Mouse (Mus musculus): Measurements from ENCODE around the gene Scfd2. TPM values are rescaled to one million over a fixed set of nuclear protein-coding genes. Genes with fewer than 3 reads are reported as not detected.

Gene Scfd2
- polyA plus RNA-seq, 1 experiment: 0.18 TPM

- Histone ChIP-seq H3K27me3 (ENCODE audit: control insufficient read depth) (peaks cover 37% of the 10 kb centered on the region), H3K36me3 (ENCODE audit: control insufficient read depth) (no peaks in the 10 kb centered on the region), H3K9me3 (ENCODE audit: control insufficient read depth, low read length) (no peaks in the 10 kb centered on the region), H3K4me1 (ENCODE audit: control insufficient read depth) (peaks cover 10% of the 10 kb centered on the region), H3K4me3 (replicated peaks) (no peak overlapping the region)
- TF ChIP-seq GATA1 (IDR thresholded peaks at IDR 0.05; ENCODE audit: low read length) (no peak), TAL1 (IDR thresholded peaks at IDR 0.05; ENCODE audit: low read length) (no peak)
Observed at GRCm38 (mm10) chr5:74189484-74190160, 341.9 kb downstream of the Scfd2 start.

GRCm38 (mm10) chr5:74188886-74189285 lies 342.7 kb downstream of the Scfd2 start:
- Histone ChIP-seq H3K4me1 (ENCODE audit: control insufficient read depth) (peaks cover 3% of the 10 kb centered on the region; the same call in 1 of the 2 replicates), H3K27me3 (ENCODE audit: control insufficient read depth) (peaks cover 30% of the 10 kb centered on the region), H3K36me3 (ENCODE audit: control insufficient read depth) (no peaks in the 10 kb centered on the region), H3K9me3 (ENCODE audit: control insufficient read depth, low read length) (no peaks in the 10 kb centered on the region), H3K4me3 (replicated peaks) (no peak overlapping the region)
- TF ChIP-seq TAL1 (IDR thresholded peaks at IDR 0.05; ENCODE audit: low read length) (no peak), GATA1 (IDR thresholded peaks at IDR 0.05; ENCODE audit: low read length) (no peak)

- Histone ChIP-seq H3K27me3 (ENCODE audit: control insufficient read depth) (peaks cover 23% of the 10 kb centered on the region), H3K36me3 (ENCODE audit: control insufficient read depth) (no peaks in the 10 kb centered on the region), H3K4me3 (replicated peaks) (no peak overlapping the region), H3K4me1 (ENCODE audit: control insufficient read depth) (no peaks in the 10 kb centered on the region), H3K9me3 (ENCODE audit: control insufficient read depth, low read length) (no peaks in the 10 kb centered on the region)
- TF ChIP-seq TAL1 (IDR thresholded peaks at IDR 0.05; ENCODE audit: low read length): no peak
- no peak for TF ChIP-seq GATA1 (IDR thresholded peaks at IDR 0.05; ENCODE audit: low read length)
Observed at GRCm38 (mm10) chr5:74188076-74188475, 343.5 kb downstream of the Scfd2 start.

GRCm38 (mm10) chr5:74184607-74185006 lies 347.0 kb downstream of the Scfd2 start:
- no peak for TF ChIP-seq TAL1 (IDR thresholded peaks at IDR 0.05; ENCODE audit: low read length)

GRCm38 (mm10) chr5:74183118-74183517 lies 348.4 kb downstream of the Scfd2 start:
- H3K27me3 ChIP-seq (ENCODE audit: control insufficient read depth): no peaks in the 10 kb centered on the region
- H3K9me3 ChIP-seq (ENCODE audit: control insufficient read depth, low read length): no peaks in the 10 kb centered on the region
- H3K4me3 ChIP-seq (replicated peaks): no peak overlapping the region
- TF ChIP-seq TAL1 (IDR thresholded peaks at IDR 0.05; ENCODE audit: low read length) (no peak), GATA1 (IDR thresholded peaks at IDR 0.05; ENCODE audit: low read length) (no peak)
- no peaks in the 10 kb centered on the region for H3K4me1 ChIP-seq (ENCODE audit: control insufficient read depth)
- no peaks in the 10 kb centered on the region for H3K36me3 ChIP-seq (ENCODE audit: control insufficient read depth)

More at GRCm38 (mm10) chr5:74184607-74185006, 347.0 kb downstream of the Scfd2 start:
- H3K27me3 ChIP-seq (ENCODE audit: control insufficient read depth): no peaks in the 10 kb centered on the region
- H3K36me3 ChIP-seq (ENCODE audit: control insufficient read depth): no peaks in the 10 kb centered on the region
- no peak overlapping the region for H3K4me3 ChIP-seq (replicated peaks)
- no peaks in the 10 kb centered on the region for H3K9me3 ChIP-seq (ENCODE audit: control insufficient read depth, low read length)
- no peaks in the 10 kb centered on the region for H3K4me1 ChIP-seq (ENCODE audit: control insufficient read depth)

- Histone ChIP-seq H3K4me1 (ENCODE audit: control insufficient read depth) (no peaks in the 10 kb centered on the region), H3K36me3 (ENCODE audit: control insufficient read depth) (no peaks in the 10 kb centered on the region), H3K4me3 (replicated peaks) (no peak overlapping the region), H3K9me3 (ENCODE audit: control insufficient read depth, low read length) (no peaks in the 10 kb centered on the region), H3K27me3 (ENCODE audit: control insufficient read depth) (no peaks in the 10 kb centered on the region; the same call in 1 of the 2 replicates)
- TF ChIP-seq GATA1 (IDR thresholded peaks at IDR 0.05; ENCODE audit: low read length) (no peak), TAL1 (IDR thresholded peaks at IDR 0.05; ENCODE audit: low read length) (no peak)
Observed at GRCm38 (mm10) chr5:74180216-74180615, 351.3 kb downstream of the Scfd2 start.

- no peaks in the 10 kb centered on the region for H3K36me3 ChIP-seq (ENCODE audit: control insufficient read depth)
- no peaks in the 10 kb centered on the region for H3K9me3 ChIP-seq (ENCODE audit: control insufficient read depth, low read length)
- no peak overlapping the region for H3K4me3 ChIP-seq (replicated peaks)
- H3K27me3 ChIP-seq (ENCODE audit: control insufficient read depth): peaks cover 5% of the 10 kb centered on the region
- H3K4me1 ChIP-seq (ENCODE audit: control insufficient read depth): no peaks in the 10 kb centered on the region
- TF ChIP-seq GATA1 (IDR thresholded peaks at IDR 0.05; ENCODE audit: low read length) (no peak), TAL1 (IDR thresholded peaks at IDR 0.05; ENCODE audit: low read length) (no peak)
Observed at GRCm38 (mm10) chr5:74175526-74176270, 355.9 kb downstream of the Scfd2 start.

- no peak for TF ChIP-seq TAL1 (IDR thresholded peaks at IDR 0.05; ENCODE audit: low read length)
- TF ChIP-seq GATA1 (IDR thresholded peaks at IDR 0.05; ENCODE audit: low read length): no peak
- Histone ChIP-seq H3K36me3 (ENCODE audit: control insufficient read depth) (no peaks in the 10 kb centered on the region), H3K4me1 (ENCODE audit: control insufficient read depth) (no peaks in the 10 kb centered on the region), H3K27me3 (ENCODE audit: control insufficient read depth) (peaks cover 5% of the 10 kb centered on the region), H3K4me3 (replicated peaks) (no peak overlapping the region), H3K9me3 (ENCODE audit: control insufficient read depth, low read length) (no peaks in the 10 kb centered on the region)
Observed at GRCm38 (mm10) chr5:74173162-74173844, 358.3 kb downstream of the Scfd2 start.

- no peak overlapping the region for H3K4me3 ChIP-seq (replicated peaks)
- no peaks in the 10 kb centered on the region for H3K4me1 ChIP-seq (ENCODE audit: control insufficient read depth)
- H3K27me3 ChIP-seq (ENCODE audit: control insufficient read depth): peaks cover 5% of the 10 kb centered on the region
- TF ChIP-seq TAL1 (IDR thresholded peaks at IDR 0.05; ENCODE audit: low read length) (no peak), GATA1 (IDR thresholded peaks at IDR 0.05; ENCODE audit: low read length) (no peak)
- H3K9me3 ChIP-seq (ENCODE audit: control insufficient read depth, low read length): no peaks in the 10 kb centered on the region
- H3K36me3 ChIP-seq (ENCODE audit: control insufficient read depth): no peaks in the 10 kb centered on the region
Observed at GRCm38 (mm10) chr5:74172208-74172607, 359.4 kb downstream of the Scfd2 start.

Measured in erythroblast, embryonic 14.5 days (primary cell).